Mouse (Mus musculus): Measurements from ENCODE around the gene Rps6ka5.
A peak's percentile ranks its signal among the peaks of the same experiment; 100 is the strongest.

Rps6ka5 gene

GRCm38 (mm10) chr12:100527753-100528152 lies 199.0 kb downstream of the Rps6ka5 start:
- DNase-seq: peak; percentile 82 to 92

DNA sequence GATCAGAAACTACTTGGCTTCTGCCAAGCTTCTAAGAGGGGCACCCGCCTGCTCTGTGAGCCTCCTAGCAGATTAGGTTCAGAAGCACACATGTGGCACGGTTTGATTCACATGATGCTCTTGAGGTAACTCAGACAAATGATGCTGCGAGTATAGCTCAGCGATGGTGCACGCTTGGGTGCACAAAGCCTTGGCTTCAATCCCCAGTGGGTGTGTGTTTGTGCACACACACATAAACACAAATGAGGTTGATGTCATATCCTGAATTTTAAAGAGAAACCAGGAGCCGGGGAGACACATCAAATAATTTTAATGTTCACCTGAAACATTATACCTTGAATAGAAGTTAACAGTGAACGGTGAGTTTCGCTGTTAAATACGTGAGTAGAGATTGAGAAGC lies 199.5 kb downstream of the Rps6ka5 start:
- peak; percentile 48 to 57 for DNase-seq

DNA sequence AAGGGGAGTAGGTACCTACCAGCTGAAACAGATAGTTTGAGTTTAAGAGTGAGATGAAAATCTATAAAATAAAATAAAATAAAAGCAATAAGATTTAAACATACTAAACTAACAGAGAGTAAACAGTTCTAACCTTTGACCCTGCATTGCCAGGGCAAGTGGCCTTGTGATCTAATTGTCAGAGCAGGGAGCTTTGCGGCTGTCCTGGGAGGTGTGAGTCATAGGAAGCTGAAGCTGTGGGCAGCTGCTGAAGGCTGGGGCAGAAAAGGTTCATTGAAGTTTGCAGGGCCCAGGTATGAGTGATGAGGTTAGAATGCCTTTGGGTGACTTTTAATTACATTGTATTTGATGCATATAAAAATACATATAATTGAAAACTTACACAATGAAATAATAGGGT lies 200.8 kb downstream of the Rps6ka5 start:
- no peak for DNase-seq

DNA sequence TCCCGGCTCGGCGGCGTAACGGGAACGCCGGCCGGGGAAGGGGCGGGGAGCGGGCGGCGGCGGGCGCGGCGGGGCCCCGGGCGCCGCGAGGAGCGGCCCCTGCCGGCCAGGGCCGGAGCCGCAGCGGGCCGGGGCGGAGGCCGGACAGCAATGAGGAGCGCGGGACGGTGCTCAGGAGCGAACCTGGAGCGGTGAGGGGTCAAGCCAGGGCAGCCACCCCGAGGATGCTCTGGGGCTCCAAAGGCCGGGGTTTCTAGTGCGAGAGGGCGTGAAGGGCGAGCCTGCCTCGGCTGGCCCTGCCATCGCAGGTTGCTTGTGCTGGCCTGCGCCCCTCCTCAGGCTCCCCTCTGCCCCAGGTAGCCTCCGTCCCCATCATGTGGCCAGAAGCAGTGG lies 206.0 kb downstream of the Rps6ka5 start, which contains the start of gene Ttc7b:
Gene Ttc7b (minus strand): TSS at position 33 of the 393 bp plus-strand sequence.
- peak; percentile 62 to 87 for DNase-seq

- peak; percentile 58 to 74 for DNase-seq
Measured at GRCm38 (mm10) chr12:100520077-100520793, 206.5 kb downstream of the Rps6ka5 start.

DNA sequence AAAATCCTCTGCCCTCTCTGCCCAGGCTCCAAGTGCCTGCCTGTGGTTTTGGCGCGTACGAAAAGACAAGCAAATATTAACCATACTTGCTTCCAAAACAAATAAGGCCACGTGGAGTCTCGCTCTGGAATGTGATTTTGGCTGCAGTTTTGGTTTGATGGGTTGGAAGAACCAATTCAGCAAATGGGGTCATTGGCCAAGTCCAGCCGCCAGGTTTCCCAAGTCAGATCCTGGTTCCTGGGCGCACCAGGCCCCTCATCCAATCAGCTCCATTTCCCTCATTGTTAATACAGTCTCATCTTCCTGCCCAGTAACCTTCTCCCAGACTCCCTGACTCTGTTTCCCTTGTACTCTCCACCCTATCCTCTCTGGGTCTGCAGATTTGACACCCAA lies 207.1 kb downstream of the Rps6ka5 start:
- DNase-seq: peak; percentile 49 to 52

DNA sequence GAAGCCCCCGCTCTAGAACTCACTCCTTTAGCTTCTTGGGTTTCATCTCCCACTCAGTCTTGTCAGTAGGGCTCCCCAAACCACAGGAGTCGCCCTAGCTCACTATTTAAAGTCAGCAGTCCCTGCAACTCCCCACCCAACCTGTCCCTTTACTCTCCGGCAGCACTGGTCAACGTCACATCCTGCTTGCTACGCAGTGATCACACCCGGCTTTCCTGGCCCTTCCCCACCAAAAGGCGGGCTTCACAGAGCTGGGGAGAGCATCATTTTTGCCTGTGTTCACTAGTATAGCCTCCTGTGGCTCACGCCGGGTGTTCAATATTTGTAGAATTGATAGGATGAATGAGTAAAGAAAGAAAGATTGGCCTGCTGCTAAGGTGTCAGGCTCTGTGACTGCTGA lies 209.4 kb downstream of the Rps6ka5 start:
- no peak for DNase-seq

DNA sequence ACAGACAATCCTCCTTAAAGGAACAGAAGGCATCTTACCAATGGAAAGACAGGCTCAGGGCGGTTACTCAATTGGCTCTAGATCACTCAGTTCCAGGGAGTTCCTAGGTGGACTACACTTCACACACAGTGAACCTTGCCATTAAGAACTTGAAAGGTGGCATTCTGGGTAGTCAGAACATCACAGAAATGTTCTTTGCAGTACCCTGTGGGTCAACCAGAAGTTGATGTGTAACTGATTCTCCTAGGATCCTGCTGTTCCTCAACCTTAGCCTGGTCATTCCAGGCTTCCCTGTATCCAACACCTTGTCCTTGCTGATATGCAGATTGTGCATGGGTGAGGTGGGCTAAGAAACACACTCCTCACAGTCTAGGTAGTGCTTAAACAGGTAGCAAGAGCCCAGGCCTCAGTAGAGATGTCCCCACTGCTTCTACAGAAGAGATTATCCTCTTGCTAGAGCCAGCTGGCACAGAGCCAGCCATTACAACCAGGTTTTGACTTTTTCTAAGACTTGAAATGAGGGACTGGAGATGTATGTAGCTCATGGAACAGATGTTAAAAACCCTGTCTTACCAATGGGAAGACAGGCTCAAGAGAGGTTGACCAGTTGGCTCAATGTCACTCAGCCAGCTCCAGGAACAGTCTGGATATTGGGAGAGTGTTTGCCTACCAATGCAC lies 210.5 kb downstream of the Rps6ka5 start:
- DNase-seq: no peak

GRCm38 (mm10) chr12:100515493-100515892 lies 211.3 kb downstream of the Rps6ka5 start:
- no peak for DNase-seq

GRCm38 (mm10) chr12:100514611-100515010 lies 212.2 kb downstream of the Rps6ka5 start:
- DNase-seq: no peak

GRCm38 (mm10) chr12:100513131-100513530 lies 213.7 kb downstream of the Rps6ka5 start:
- no peak for DNase-seq

DNA sequence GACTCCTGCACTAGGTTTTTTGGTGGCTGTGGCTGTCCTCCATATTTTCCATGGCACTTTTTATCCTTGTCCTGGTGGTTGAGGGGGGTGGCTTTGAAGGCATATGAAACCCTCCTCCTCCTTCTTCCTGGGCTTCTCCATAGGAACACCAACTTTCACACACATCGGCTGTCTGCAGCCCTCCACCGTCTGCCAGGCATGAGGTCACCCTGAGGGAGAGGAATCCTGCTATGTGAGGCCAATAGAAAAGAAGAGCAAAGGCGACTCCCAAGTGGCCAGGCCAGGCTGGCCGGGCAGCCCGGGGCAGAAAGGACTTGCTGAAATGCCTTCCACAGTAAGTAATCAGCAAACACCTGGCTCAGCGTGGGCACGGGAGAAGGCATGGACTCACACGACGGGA lies 214.1 kb downstream of the Rps6ka5 start:
- DNase-seq: no peak

DNA sequence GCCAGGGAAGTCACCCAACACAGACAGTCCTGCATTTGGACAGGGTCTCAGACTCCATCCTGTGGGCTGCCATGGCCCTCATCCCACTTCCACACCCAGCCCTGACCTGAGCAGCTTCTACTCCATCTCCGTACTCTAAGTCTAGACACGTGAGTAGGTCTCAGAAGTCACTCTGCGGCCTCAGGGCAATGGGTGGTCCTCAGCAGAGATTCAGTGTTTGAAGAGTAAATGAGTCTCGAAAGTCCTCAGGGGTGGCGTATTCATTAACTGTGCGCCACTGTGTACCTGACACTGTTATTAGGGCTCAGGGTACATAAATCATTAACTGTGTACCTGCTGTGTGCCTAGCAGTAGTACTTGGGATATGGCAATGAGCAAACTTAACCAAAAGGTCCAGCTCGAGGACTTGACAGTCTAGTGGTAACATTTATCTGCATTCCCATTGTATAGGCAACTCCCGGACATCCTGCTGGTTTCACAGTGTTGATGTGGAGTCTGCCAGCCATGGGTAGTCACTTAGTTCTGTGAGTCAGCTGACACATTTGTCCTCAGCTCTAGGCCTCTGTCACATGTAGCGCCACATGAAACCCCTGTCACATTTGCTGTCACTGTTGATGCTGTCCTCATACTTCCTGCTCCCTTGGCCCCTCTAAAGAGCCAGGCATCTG lies 217.0 kb downstream of the Rps6ka5 start:
- no peak for DNase-seq

- no peak for DNase-seq
Measured at GRCm38 (mm10) chr12:100508668-100509067, 218.1 kb downstream of the Rps6ka5 start.

DNA sequence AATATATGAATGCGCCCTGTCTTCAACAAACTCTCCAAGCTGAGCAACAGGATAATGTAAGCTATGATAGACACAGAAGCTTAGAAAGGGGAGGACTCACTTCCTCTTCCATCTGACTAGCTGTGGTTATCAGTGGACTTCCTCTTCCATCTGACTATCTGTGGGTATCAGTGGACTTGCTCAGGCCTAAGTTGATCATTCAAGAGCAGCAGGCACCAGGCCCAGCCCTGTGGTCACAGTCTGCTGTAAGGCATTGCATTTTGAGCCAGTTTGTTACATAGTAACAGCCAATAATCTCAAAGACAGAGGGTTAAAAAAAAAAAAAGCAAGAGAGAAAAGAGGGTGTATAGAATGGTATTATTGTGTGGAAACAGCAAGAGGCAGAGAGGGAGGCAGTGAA lies 221.3 kb downstream of the Rps6ka5 start:
- no peak for DNase-seq

DNA sequence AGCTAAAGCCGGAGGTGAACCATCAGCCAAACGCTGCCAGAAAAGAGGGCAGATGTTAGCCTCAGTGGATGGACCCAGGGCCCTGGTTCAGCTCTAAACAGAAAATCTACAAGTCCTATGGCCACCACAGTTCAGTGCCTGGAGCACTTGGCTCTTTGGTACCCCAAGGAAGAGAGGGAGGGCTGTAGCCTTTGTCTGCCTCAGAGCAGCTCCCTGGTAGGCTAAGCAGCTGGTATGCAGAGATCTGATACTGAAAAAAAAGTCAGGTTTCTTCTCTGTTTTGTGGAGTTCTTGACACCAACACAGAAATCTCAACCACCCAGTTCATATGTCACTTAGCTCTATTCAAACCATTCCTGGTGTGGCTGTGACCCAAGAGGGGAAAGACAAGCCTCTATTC lies 222.2 kb downstream of the Rps6ka5 start:
- no peak for DNase-seq

- DNase-seq: no peak
Measured at GRCm38 (mm10) chr12:100503659-100504058, 223.1 kb downstream of the Rps6ka5 start.

DNA sequence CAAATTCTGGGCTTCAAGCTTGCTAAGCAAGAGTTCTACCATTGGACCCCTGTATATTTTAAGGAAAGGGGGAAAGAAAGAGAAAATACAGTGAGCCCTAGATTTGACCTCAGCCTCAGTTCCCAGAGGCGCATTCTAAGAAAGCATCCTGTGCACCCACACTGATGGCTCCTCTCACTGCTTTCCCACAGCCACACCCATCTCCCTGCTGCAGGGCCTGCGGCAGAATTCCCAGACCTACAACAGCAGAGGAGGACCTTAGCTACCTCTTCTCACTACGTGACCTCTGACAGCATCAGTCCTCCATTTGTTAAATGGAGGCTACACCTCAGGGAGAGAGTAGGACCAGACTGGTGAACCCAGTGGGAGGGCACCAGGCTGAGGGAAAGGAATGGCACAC lies 224.2 kb downstream of the Rps6ka5 start:
- DNase-seq: no peak

DNA sequence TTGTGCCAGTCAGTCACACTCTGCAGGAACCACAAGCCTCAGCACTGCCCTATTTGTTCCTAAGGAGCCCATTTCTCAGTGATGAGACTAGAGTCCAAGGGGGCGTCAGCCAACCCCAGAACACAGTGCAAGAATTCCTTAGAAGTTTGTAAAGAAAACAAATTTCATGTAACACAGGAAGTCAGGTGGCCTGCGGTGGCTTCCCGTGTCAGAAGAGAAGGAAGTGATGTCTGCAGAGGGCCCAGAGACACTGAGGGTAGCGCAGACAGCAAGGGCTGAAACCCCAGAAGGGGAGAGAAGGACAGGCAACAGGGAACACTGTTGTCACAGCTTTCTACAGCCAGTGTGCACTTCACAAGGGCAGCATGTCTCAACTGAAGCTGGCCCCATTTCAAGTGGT lies 225.5 kb downstream of the Rps6ka5 start:
- no peak for DNase-seq

GRCm38 (mm10) chr12:100499469-100499868 lies 227.3 kb downstream of the Rps6ka5 start:
- peak in 1 of 2 experiments; percentile 4 for DNase-seq
